Mouse (Mus musculus): ENCODE results near the gene Otud7b. TPM values are rescaled to one million over a fixed set of nuclear protein-coding genes. Genes with fewer than 3 reads are reported as not detected.

Otud7b gene
- polyA plus RNA-seq, 1 experiment from 2014 or later: 24.7 TPM

- 69% methylated on average over 4 of the region's 4 CpGs for WGBS
- no peak overlapping the region for H3K4me3 ChIP-seq
Observed at GRCm38 (mm10) chr3:96087801-96088200, 16.5 kb upstream of the Otud7b start.

GRCm38 (mm10) chr3:96089882-96090489 lies 14.3 kb upstream of the Otud7b start:
- 54% methylated on average over 2 of the region's 2 CpGs for WGBS

More at GRCm38 (mm10) chr3:96087801-96088200, 16.5 kb upstream of the Otud7b start:
- Histone ChIP-seq H3K9me3 (no peaks in the 10 kb centered on the region), H3K4me1 (no peaks in the 10 kb centered on the region), H3K36me3 (no peaks in the 10 kb centered on the region), H3K4me2 (no peak overlapping the region), H3K27ac (no peak overlapping the region), H3K9ac (no peak overlapping the region), H3K27me3 (no peaks in the 10 kb centered on the region)
- no peak for ATAC-seq (ENCODE audit: insufficient number of reproducible peaks, low FRiP score, low TSS enrichment, low read depth)

GRCm38 (mm10) chr3:96091146-96091545 lies 13.2 kb upstream of the Otud7b start:
- WGBS: 69% methylated on average over 2 of the region's 2 CpGs
- H3K27me3 ChIP-seq: no peaks in the 10 kb centered on the region
- H3K4me3 ChIP-seq: no peak overlapping the region
- H3K27ac ChIP-seq: no peak overlapping the region
- H3K36me3 ChIP-seq: no peaks in the 10 kb centered on the region
- H3K4me2 ChIP-seq: no peak overlapping the region
- H3K9me3 ChIP-seq: no peaks in the 10 kb centered on the region
- H3K4me1 ChIP-seq: no peaks in the 10 kb centered on the region
- ATAC-seq (ENCODE audit: insufficient number of reproducible peaks, low FRiP score, low TSS enrichment, low read depth): no peak
- no peak overlapping the region for H3K9ac ChIP-seq

More at GRCm38 (mm10) chr3:96089882-96090489, 14.3 kb upstream of the Otud7b start:
- no peaks in the 10 kb centered on the region for H3K4me1 ChIP-seq
- no peak for ATAC-seq (ENCODE audit: insufficient number of reproducible peaks, low FRiP score, low TSS enrichment, low read depth)
- no peak overlapping the region for H3K27ac ChIP-seq
- no peak overlapping the region for H3K4me2 ChIP-seq
- H3K4me3 ChIP-seq: no peak overlapping the region
- no peaks in the 10 kb centered on the region for H3K9me3 ChIP-seq
- no peaks in the 10 kb centered on the region for H3K36me3 ChIP-seq
- no peak overlapping the region for H3K9ac ChIP-seq
- no peaks in the 10 kb centered on the region for H3K27me3 ChIP-seq

GRCm38 (mm10) chr3:96091966-96092365 lies 12.4 kb upstream of the Otud7b start:
- no peaks in the 10 kb centered on the region for H3K9me3 ChIP-seq
- H3K27ac ChIP-seq: no peak overlapping the region
- no peak overlapping the region for H3K9ac ChIP-seq
- no peaks in the 10 kb centered on the region for H3K36me3 ChIP-seq
- no peaks in the 10 kb centered on the region for H3K4me1 ChIP-seq
- no peak overlapping the region for H3K4me3 ChIP-seq
- H3K27me3 ChIP-seq: no peaks in the 10 kb centered on the region
- no peak overlapping the region for H3K4me2 ChIP-seq
- 43% methylated on average over 6 of the region's 6 CpGs for WGBS
- no peak for ATAC-seq (ENCODE audit: insufficient number of reproducible peaks, low FRiP score, low TSS enrichment, low read depth)

GRCm38 (mm10) chr3:96093509-96093908 lies 10.8 kb upstream of the Otud7b start:
- ATAC-seq (ENCODE audit: insufficient number of reproducible peaks, low FRiP score, low TSS enrichment, low read depth): no peak
- H3K9ac ChIP-seq: no peak overlapping the region
- no peaks in the 10 kb centered on the region for H3K4me1 ChIP-seq
- no peak overlapping the region for H3K4me2 ChIP-seq
- H3K27me3 ChIP-seq: no peaks in the 10 kb centered on the region
- 59% methylated on average over 13 of the region's 13 CpGs for WGBS
- H3K4me3 ChIP-seq: no peak overlapping the region
- H3K36me3 ChIP-seq: no peaks in the 10 kb centered on the region
- no peak overlapping the region for H3K27ac ChIP-seq
- no peaks in the 10 kb centered on the region for H3K9me3 ChIP-seq

GRCm38 (mm10) chr3:96094203-96094602 lies 10.1 kb upstream of the Otud7b start:
- no peak overlapping the region for H3K27ac ChIP-seq
- H3K36me3 ChIP-seq: no peaks in the 10 kb centered on the region
- no peak overlapping the region for H3K4me3 ChIP-seq
- H3K9me3 ChIP-seq: no peaks in the 10 kb centered on the region
- ATAC-seq (ENCODE audit: insufficient number of reproducible peaks, low FRiP score, low TSS enrichment, low read depth): no peak
- H3K9ac ChIP-seq: no peak overlapping the region
- WGBS: 81% methylated on average over 13 of the region's 13 CpGs
- no peak overlapping the region for H3K4me2 ChIP-seq
- H3K4me1 ChIP-seq: peaks cover 2% of the 10 kb centered on the region; the same call in 1 of the 2 replicates
- no peaks in the 10 kb centered on the region for H3K27me3 ChIP-seq

GRCm38 (mm10) chr3:96098168-96098567 lies 6.2 kb upstream of the Otud7b start:
- Histone ChIP-seq H3K4me1 (peaks cover 14% of the 10 kb centered on the region), H3K36me3 (no peaks in the 10 kb centered on the region), H3K4me2 (no peak overlapping the region), H3K27me3 (no peaks in the 10 kb centered on the region), H3K9ac (no peak overlapping the region), H3K9me3 (no peaks in the 10 kb centered on the region), H3K27ac (no peak overlapping the region), H3K4me3 (no peak overlapping the region)
- WGBS: 60% methylated on average over 4 of the region's 4 CpGs
- ATAC-seq (ENCODE audit: insufficient number of reproducible peaks, low FRiP score, low TSS enrichment, low read depth): no peak

- H3K4me1 ChIP-seq: peaks cover 15% of the 10 kb centered on the region
- H3K4me2 ChIP-seq: no peak overlapping the region
- 38% methylated on average over 7 of the region's 7 CpGs for WGBS
- no peaks in the 10 kb centered on the region for H3K9me3 ChIP-seq
- H3K27ac ChIP-seq: no peak overlapping the region
- no peak overlapping the region for H3K4me3 ChIP-seq
- no peaks in the 10 kb centered on the region for H3K27me3 ChIP-seq
- no peak for ATAC-seq (ENCODE audit: insufficient number of reproducible peaks, low FRiP score, low TSS enrichment, low read depth)
- H3K9ac ChIP-seq: no peak overlapping the region
- H3K36me3 ChIP-seq: no peaks in the 10 kb centered on the region
Observed at GRCm38 (mm10) chr3:96098616-96099267, 5.6 kb upstream of the Otud7b start.

- Histone ChIP-seq H3K9me3 (no peaks in the 10 kb centered on the region), H3K4me3 (peak overlapping the region; percentile 9; the same call in 1 of the 2 replicates), H3K36me3 (no peaks in the 10 kb centered on the region), H3K27me3 (no peaks in the 10 kb centered on the region), H3K27ac (no peak overlapping the region), H3K4me2 (peak overlapping the region; percentile 36), H3K4me1 (peaks cover 21% of the 10 kb centered on the region), H3K9ac (no peak overlapping the region)
- 29% methylated on average over 14 of the region's 14 CpGs for WGBS
- peak; percentile 27; the same call in 1 of the 2 replicates for ATAC-seq (ENCODE audit: insufficient number of reproducible peaks, low FRiP score, low TSS enrichment, low read depth)
Observed at GRCm38 (mm10) chr3:96102100-96102872, 2.0 kb upstream of the Otud7b start.

- Histone ChIP-seq H3K4me1 (peaks cover 19% of the 10 kb centered on the region), H3K27ac (peak overlapping the region; percentile 95), H3K36me3 (no peaks in the 10 kb centered on the region), H3K4me3 (peak overlapping the region; percentile 94), H3K4me2 (peak overlapping the region; percentile 76), H3K9me3 (no peaks in the 10 kb centered on the region), H3K9ac (peak overlapping the region; percentile 84; the same call in 1 of the 2 replicates), H3K27me3 (no peaks in the 10 kb centered on the region)
- WGBS: under 1% methylated on average over 8 of the region's 8 CpGs
- peak; percentile 33; the same call in 1 of the 2 replicates for ATAC-seq (ENCODE audit: insufficient number of reproducible peaks, low FRiP score, low TSS enrichment, low read depth)
Observed at GRCm38 (mm10) chr3:96103901-96104260, 446 bp upstream of the Otud7b start.

- H3K4me2 ChIP-seq: peak overlapping the region; percentile 76
- 5% methylated on average over 10 of the region's 10 CpGs for WGBS
- H3K9ac ChIP-seq: peak overlapping the region; percentile 84
- no peaks in the 10 kb centered on the region for H3K9me3 ChIP-seq
- H3K27me3 ChIP-seq: no peaks in the 10 kb centered on the region
- ATAC-seq (ENCODE audit: insufficient number of reproducible peaks, low FRiP score, low TSS enrichment, low read depth): peak; percentile 31; the same call in 1 of the 2 replicates
- no peaks in the 10 kb centered on the region for H3K36me3 ChIP-seq
- peak overlapping the region; percentile 95 for H3K27ac ChIP-seq
- H3K4me1 ChIP-seq: peaks cover 19% of the 10 kb centered on the region
- peak overlapping the region; percentile 94 for H3K4me3 ChIP-seq
Observed at GRCm38 (mm10) chr3:96105232-96105747, 963 bp downstream of the Otud7b start.

GRCm38 (mm10) chr3:96106151-96106550 lies 1.8 kb downstream of the Otud7b start:
- no peak for ATAC-seq (ENCODE audit: insufficient number of reproducible peaks, low FRiP score, low TSS enrichment, low read depth)
- Histone ChIP-seq H3K9ac (no peak overlapping the region), H3K4me2 (no peak overlapping the region), H3K27ac (no peak overlapping the region), H3K36me3 (no peaks in the 10 kb centered on the region), H3K4me1 (peaks cover 19% of the 10 kb centered on the region), H3K9me3 (no peaks in the 10 kb centered on the region), H3K4me3 (no peak overlapping the region), H3K27me3 (no peaks in the 10 kb centered on the region)
- WGBS: 84% methylated on average over 4 of the region's 4 CpGs

All from limb, embryonic 15.5 days (tissue).